Mouse (Mus musculus): Measurements from ENCODE around the gene Ect2. TPM values are rescaled to one million over a fixed set of nuclear protein-coding genes. Genes with fewer than 3 reads are reported as not detected.

Ect2 gene
- polyA plus RNA-seq, 1 experiment = 19.8 TPM

DNA sequence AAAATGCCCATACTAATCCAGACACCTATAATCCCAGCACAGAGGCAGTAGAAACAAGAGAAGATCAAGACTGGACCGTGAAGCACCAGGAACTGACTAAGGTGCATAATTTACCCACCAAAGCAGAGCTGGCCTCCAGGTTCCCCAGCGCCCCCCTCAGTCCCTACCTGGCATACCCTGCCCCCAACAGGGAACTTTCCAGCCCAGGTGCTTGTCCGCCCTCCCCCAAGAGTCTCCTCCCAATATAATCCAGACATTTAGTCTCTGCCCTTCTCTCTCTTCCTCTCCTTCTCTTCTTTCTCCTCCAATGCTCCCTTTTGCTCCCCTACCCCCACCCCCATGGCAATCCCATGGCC lies 2.9 kb upstream of the Ect2 start:
- peaks cover 17% of the 10 kb centered on the region for H3K79me2 ChIP-seq (ENCODE audit: control insufficient read depth, insufficient read depth)
- H3K4me3 ChIP-seq (ENCODE audit: insufficient read depth, poor library complexity, severe bottlenecking) = no peak overlapping the region
- H3K27me3 ChIP-seq (ENCODE audit: control insufficient read depth, insufficient read depth, insufficient read length) = no peaks in the 10 kb centered on the region
- TF ChIP-seq CEBPB (IDR thresholded peaks at IDR 0.05; ENCODE audit: low read depth) (no peak), CTCF (IDR thresholded peaks at IDR 0.05; ENCODE audit: control insufficient read depth, insufficient read depth, insufficient read length) (no peak), MYOG (IDR thresholded peaks at IDR 0.05; ENCODE audit: control insufficient read depth, extremely low read depth, insufficient read length) (no peak), FOSL1 (IDR thresholded peaks at IDR 0.05; ENCODE audit: insufficient read depth, low read length, poor library complexity, severe bottlenecking) (no peak), MYOD1 (IDR thresholded peaks at IDR 0.05; ENCODE audit: control insufficient read depth, insufficient read length, low read depth) (no peak), USF1 (IDR thresholded peaks at IDR 0.05; ENCODE audit: low read depth) (no peak), MAX (IDR thresholded peaks at IDR 0.05) (no peak)
- no peak overlapping the region for H3ac ChIP-seq (ENCODE audit: control insufficient read depth, insufficient read length, low read depth)
- peaks cover 3% of the 10 kb centered on the region for H3K36me3 ChIP-seq (ENCODE audit: control insufficient read depth, insufficient read depth)
- peaks cover 15% of the 10 kb centered on the region for H3K79me3 ChIP-seq (ENCODE audit: low read depth)

DNA sequence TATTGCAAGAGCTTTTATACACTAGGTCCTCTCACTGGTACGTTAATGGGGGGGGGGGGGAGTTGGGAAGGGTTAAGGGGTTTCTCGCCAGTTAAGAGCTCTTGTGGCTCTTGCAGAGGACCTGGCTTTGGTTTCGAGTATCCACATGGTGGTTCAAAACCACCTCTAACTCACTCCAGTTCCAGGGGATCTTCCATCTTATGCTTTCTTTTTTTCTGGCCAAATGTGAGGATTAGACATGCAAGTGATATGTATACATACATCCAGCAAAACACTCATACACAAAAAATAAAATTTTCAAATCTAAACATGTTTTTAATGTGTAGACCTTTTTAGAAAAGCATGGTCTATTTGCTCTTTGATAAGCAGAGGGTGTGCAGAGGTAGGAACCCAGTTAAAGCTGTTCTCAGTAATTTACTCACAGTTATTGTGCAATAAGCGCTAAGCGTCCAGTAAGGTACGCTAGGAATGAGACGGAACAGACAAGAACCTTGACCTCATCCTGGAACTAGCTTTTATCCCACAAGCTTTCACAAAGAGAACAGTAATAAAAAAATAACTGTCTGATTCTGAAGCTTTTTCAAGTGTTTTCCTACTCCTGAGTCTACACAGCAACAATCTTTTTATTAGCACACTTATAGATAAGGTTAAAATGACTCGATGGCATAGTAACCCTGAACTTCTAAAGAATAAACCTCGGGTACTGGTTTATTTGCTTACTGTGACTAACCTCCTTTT lies 2.3 kb upstream of the Ect2 start:
- TF ChIP-seq CTCF (IDR thresholded peaks at IDR 0.05; ENCODE audit: control insufficient read depth, insufficient read depth, insufficient read length) = no peak
- no peak for TF ChIP-seq FOSL1 (IDR thresholded peaks at IDR 0.05; ENCODE audit: insufficient read depth, low read length, poor library complexity, severe bottlenecking)
- peak; percentile 62 for TF ChIP-seq CEBPB (IDR thresholded peaks at IDR 0.05; ENCODE audit: low read depth)
- no peaks in the 10 kb centered on the region for H3K27me3 ChIP-seq (ENCODE audit: control insufficient read depth, insufficient read depth, insufficient read length)
- no peak overlapping the region for H3K4me3 ChIP-seq (ENCODE audit: insufficient read depth, poor library complexity, severe bottlenecking)
- H3K79me3 ChIP-seq (ENCODE audit: low read depth) = peaks cover 21% of the 10 kb centered on the region
- H3K79me2 ChIP-seq (ENCODE audit: control insufficient read depth, insufficient read depth) = peaks cover 22% of the 10 kb centered on the region
- H3ac ChIP-seq (ENCODE audit: control insufficient read depth, insufficient read length, low read depth) = no peak overlapping the region
- H3K36me3 ChIP-seq (ENCODE audit: control insufficient read depth, insufficient read depth) = peaks cover 8% of the 10 kb centered on the region

DNA sequence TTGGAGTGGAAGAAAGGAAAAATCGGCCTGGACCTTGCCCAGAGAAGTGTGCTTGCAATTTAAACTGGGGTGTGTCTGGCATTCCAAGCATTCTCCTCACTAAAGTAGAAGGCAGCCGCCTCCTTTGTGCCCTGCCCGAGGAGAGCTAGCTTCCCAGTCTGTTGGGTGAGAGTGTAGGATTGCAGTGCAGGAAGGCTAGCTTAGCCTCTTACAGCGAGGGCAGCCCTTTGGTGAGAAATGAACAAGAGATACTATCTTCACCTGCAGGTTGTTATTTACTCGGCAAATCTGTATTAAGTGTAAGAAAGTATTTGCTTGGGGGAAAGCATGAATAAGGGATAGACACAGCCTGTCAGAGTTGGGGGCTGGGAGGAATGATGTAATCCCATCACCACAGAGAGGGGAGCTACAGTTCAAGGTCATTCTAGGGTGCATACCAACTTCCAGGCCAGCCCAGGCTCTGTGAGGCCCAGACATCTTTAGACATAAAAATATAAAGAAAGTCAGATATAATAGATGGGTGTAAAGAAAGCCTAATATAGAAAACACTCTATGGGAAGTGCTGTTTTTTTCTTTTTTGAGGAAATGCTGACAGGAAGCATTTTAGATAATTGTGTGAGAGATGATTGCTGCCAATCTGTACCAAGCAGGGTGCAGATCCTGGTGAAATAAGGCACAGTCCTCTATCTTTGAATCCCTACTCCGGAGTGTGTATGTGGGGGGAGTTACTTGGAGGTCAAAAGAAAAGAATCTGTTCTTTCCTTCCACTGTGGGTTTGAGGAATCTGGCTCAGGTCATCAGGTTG lies 1.6 kb upstream of the Ect2 start:
- Histone ChIP-seq H3K4me3 (ENCODE audit: insufficient read depth, poor library complexity, severe bottlenecking) (no peak overlapping the region), H3K79me3 (ENCODE audit: low read depth) (peaks cover 29% of the 10 kb centered on the region), H3K27me3 (ENCODE audit: control insufficient read depth, insufficient read depth, insufficient read length) (no peaks in the 10 kb centered on the region), H3ac (ENCODE audit: control insufficient read depth, insufficient read length, low read depth) (peak overlapping the region; percentile 57), H3K36me3 (ENCODE audit: control insufficient read depth, insufficient read depth) (peaks cover 15% of the 10 kb centered on the region), H3K79me2 (ENCODE audit: control insufficient read depth, insufficient read depth) (peaks cover 30% of the 10 kb centered on the region)
- TF ChIP-seq FOSL1 (IDR thresholded peaks at IDR 0.05; ENCODE audit: insufficient read depth, low read length, poor library complexity, severe bottlenecking) (no peak), CEBPB (IDR thresholded peaks at IDR 0.05; ENCODE audit: low read depth) (peak; percentile 17), MAX (IDR thresholded peaks at IDR 0.05) (peak; percentile 53), MYOD1 (IDR thresholded peaks at IDR 0.05; ENCODE audit: control insufficient read depth, insufficient read length, low read depth) (no peak), CTCF (IDR thresholded peaks at IDR 0.05; ENCODE audit: control insufficient read depth, insufficient read depth, insufficient read length) (no peak), USF1 (IDR thresholded peaks at IDR 0.05; ENCODE audit: low read depth) (no peak), MYOG (IDR thresholded peaks at IDR 0.05; ENCODE audit: control insufficient read depth, extremely low read depth, insufficient read length) (no peak)

DNA sequence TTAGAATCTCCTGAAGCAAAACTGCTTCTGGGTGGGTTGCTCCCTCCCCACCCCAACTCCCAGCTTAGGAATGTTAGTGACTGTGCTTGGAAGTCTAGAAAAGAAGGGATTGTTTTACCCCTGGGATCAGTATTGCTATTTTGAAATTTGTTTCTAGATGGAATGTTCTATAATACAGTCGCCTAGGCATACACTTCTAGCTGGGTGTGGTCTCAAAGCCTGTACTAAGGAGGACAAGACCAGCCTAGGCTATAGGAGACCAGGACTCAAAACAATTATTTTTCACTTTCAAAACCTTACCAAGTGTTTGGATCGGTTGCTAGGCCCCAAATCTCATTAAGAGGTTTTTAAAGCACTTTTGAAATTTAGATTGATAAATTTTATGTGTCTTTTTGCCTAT lies 602 bp upstream of the Ect2 start:
- Histone ChIP-seq H3K79me3 (ENCODE audit: low read depth) (peaks cover 36% of the 10 kb centered on the region), H3K27me3 (ENCODE audit: control insufficient read depth, insufficient read depth, insufficient read length) (no peaks in the 10 kb centered on the region), H3ac (ENCODE audit: control insufficient read depth, insufficient read length, low read depth) (no peak overlapping the region), H3K79me2 (ENCODE audit: control insufficient read depth, insufficient read depth) (peaks cover 40% of the 10 kb centered on the region), H3K4me3 (ENCODE audit: insufficient read depth, poor library complexity, severe bottlenecking) (no peak overlapping the region), H3K36me3 (ENCODE audit: control insufficient read depth, insufficient read depth) (peaks cover 24% of the 10 kb centered on the region)
- TF ChIP-seq MAX (IDR thresholded peaks at IDR 0.05) = no peak
- no peak for TF ChIP-seq CEBPB (IDR thresholded peaks at IDR 0.05; ENCODE audit: low read depth)
- TF ChIP-seq MYOD1 (IDR thresholded peaks at IDR 0.05; ENCODE audit: control insufficient read depth, insufficient read length, low read depth) = no peak
- TF ChIP-seq MYOG (IDR thresholded peaks at IDR 0.05; ENCODE audit: control insufficient read depth, extremely low read depth, insufficient read length) = no peak
- TF ChIP-seq CTCF (IDR thresholded peaks at IDR 0.05; ENCODE audit: control insufficient read depth, insufficient read depth, insufficient read length) = no peak
- no peak for TF ChIP-seq USF1 (IDR thresholded peaks at IDR 0.05; ENCODE audit: low read depth)
- TF ChIP-seq FOSL1 (IDR thresholded peaks at IDR 0.05; ENCODE audit: insufficient read depth, low read length, poor library complexity, severe bottlenecking) = no peak

DNA sequence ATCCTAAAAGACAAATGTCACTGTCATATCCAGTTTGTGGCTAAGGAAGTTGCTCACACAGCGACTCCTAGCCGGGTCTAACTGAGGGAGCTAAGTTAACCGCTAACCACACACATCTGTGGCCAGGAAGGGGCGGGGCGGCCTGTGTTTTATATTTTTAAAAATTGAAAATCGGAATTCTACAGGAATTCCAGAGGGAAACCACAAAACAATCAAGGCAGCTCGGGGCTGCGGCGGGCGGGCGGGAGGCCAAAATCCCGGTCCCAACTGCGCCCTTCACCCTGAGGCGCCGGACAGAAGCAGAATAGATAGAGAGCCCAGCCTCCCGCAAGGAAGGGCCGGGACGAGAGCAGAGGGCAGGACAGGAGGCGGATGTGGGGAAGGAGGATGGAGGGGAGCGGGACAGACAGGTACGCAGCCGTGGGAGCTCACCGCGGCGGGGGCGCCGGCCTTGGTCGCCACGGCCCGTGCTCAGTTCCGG lies 447 bp downstream of the Ect2 start:
- peak overlapping the region; percentile 86 for H3K4me3 ChIP-seq (ENCODE audit: insufficient read depth, poor library complexity, severe bottlenecking)
- no peaks in the 10 kb centered on the region for H3K27me3 ChIP-seq (ENCODE audit: control insufficient read depth, insufficient read depth, insufficient read length)
- peaks cover 35% of the 10 kb centered on the region for H3K36me3 ChIP-seq (ENCODE audit: control insufficient read depth, insufficient read depth)
- TF ChIP-seq MYOG (IDR thresholded peaks at IDR 0.05; ENCODE audit: control insufficient read depth, extremely low read depth, insufficient read length) (no peak), CTCF (IDR thresholded peaks at IDR 0.05; ENCODE audit: control insufficient read depth, insufficient read depth, insufficient read length) (no peak), MAX (IDR thresholded peaks at IDR 0.05) (no peak), MYOD1 (IDR thresholded peaks at IDR 0.05; ENCODE audit: control insufficient read depth, insufficient read length, low read depth) (no peak), FOSL1 (IDR thresholded peaks at IDR 0.05; ENCODE audit: insufficient read depth, low read length, poor library complexity, severe bottlenecking) (no peak), CEBPB (IDR thresholded peaks at IDR 0.05; ENCODE audit: low read depth) (no peak), USF1 (IDR thresholded peaks at IDR 0.05; ENCODE audit: low read depth) (no peak)
- peak overlapping the region; percentile 77 for H3ac ChIP-seq (ENCODE audit: control insufficient read depth, insufficient read length, low read depth)
- peaks cover 50% of the 10 kb centered on the region for H3K79me2 ChIP-seq (ENCODE audit: control insufficient read depth, insufficient read depth)
- H3K79me3 ChIP-seq (ENCODE audit: low read depth) = peaks cover 41% of the 10 kb centered on the region

Data from C2C12 (cell line).